Mouse (Mus musculus): ENCODE results near the gene Ndufs1. TPM values are rescaled to one million over a fixed set of nuclear protein-coding genes. Genes with fewer than 3 reads are reported as not detected.

Gene Ndufs1
- 115 and 142 TPM in 2 replicates for total RNA-seq (2017)

DNA sequence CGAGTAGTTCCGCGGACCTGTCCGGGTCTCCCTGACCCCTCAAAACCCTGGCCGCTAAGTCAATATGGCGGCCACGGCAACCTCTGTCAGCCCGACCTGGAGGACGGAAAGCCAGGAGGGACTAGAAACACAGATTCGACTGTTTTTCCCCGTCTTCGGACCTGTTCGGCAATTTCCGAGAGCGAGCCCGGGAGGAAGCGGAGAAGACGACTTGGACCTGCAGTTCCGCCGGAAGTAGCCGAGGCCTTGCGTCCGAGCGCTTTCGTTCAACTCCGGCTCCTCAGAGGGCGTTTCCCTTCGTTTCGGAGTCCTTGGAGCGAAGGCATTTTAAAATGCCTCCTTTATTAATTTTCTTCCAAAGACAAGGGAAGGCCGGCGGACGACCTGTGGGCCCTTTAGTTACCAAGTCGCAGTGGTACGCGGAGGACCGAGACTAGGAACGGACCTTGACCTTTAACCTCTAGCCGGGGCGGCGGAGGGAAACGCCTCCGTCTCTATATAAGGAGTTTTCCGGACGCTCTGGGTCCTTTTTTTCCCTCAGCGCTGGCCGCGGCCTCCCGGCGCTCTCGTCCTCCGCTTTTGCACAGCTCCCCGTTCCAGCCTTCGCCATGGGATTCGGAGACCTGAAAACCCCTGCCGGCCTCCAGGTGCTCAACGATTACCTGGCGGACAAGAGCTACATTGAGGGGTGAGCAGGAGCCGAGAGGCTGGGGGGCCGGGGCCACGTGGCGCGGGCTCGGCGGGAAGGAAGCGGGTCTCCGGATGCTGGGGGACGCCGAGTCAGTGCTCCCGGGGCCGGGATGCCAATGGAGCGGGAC, at the start of gene Ndufs1, which contains the start of gene Eef1b2:
TSS of gene Ndufs1 (minus strand) at position 230 of the 818 bp plus-strand sequence.
TSS of gene Eef1b2 (plus strand) at position 222 of the 818 bp plus-strand sequence.
- ATAC-seq (replicated peaks in 1 of 2; ENCODE audit: insufficient read depth in 1 of 2, low FRiP score in 2 of 2, low TSS enrichment in 1 of 2, low read depth in 1 of 2, poor library complexity in 2 of 2, severe bottlenecking in 2 of 2), result peak; percentile 84 to 92

DNA sequence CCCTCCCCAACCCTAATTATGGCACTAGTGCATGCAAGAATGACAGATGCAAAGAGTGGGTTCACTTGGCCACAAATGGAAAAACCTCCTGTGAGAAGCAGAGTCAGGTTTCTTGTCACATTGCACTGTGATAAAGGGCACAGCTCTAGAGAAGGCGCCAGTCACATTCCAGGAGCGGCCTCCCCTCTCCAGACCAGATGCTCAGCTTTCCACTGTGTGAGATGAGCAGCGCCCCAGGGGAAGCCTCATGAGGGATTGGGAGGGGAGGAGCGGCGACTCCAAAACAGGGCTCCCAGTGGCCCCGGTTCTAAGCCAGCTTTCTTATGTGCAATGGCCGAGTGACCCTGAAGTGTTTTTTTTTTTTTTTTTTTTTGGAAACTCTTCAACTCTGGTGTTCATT, 49.3 kb upstream of the Ndufs1 start:
- no peak for ATAC-seq (replicated peaks in 1 of 2; ENCODE audit: insufficient read depth in 1 of 2, low FRiP score in 2 of 2, low TSS enrichment in 1 of 2, low read depth in 1 of 2, poor library complexity in 2 of 2, severe bottlenecking in 2 of 2)

DNA sequence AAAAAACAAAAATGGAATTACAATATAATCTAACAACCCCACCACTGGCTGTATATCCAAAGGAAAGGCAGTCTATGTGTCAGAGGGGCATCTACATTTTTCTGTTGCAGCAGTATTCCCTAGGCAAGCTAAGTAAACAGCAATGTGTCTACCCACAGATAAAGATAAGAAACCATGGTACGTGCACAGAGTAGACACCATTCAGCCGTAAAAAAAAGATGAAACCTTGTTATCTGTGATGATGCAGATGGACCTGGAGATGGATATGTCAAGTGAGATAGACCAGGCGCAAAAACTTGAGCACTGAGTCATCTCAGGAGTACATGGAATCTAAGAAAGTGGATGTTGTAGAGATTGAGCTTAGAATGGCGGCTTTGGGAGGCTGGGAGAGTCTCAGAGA, 48.4 kb upstream of the Ndufs1 start:
- no peak for ATAC-seq (replicated peaks in 1 of 2; ENCODE audit: insufficient read depth in 1 of 2, low FRiP score in 2 of 2, low TSS enrichment in 1 of 2, low read depth in 1 of 2, poor library complexity in 2 of 2, severe bottlenecking in 2 of 2)

DNA sequence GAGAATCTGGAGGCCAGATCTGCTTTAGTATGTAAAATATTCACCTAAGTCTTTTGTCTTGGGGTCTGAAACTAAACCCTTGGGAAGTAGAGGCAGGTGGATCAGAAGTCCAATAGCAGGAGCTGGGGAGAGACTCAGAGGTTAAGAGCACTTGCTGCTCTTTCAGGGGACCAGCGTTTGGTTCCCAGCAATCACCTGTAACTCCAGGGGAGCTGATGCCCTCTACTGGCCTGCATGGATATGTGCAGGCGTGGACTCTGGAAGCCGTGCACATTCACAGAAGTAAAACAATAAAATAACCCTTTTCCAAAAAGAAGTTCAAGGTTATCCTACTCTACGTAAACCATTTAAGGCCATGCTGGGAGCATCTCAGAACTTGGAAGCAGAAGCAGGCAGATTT, 42.6 kb upstream of the Ndufs1 start:
- no peak for ATAC-seq (replicated peaks in 1 of 2; ENCODE audit: insufficient read depth in 1 of 2, low FRiP score in 2 of 2, low TSS enrichment in 1 of 2, low read depth in 1 of 2, poor library complexity in 2 of 2, severe bottlenecking in 2 of 2)

DNA sequence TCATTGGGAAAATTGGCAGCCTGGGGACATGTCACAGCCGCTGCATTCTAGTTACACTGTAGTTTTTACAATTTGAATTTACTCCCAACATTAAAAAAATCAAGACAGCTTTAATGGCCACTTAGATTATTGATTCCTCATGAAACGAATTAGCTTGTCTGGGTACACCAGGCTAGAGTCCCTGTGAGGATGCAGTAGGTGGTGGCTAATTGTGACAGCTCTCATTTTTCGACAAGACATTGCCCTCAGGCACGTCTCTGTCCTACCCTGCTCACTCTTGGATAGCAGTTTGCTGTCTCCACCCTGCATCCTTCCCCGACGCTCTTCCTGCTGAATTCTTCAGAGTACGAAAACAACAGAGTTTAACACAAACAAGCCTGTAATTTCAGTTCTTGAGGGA, 38.0 kb upstream of the Ndufs1 start:
- ATAC-seq (replicated peaks in 1 of 2; ENCODE audit: insufficient read depth in 1 of 2, low FRiP score in 2 of 2, low TSS enrichment in 1 of 2, low read depth in 1 of 2, poor library complexity in 2 of 2, severe bottlenecking in 2 of 2), result no peak

DNA sequence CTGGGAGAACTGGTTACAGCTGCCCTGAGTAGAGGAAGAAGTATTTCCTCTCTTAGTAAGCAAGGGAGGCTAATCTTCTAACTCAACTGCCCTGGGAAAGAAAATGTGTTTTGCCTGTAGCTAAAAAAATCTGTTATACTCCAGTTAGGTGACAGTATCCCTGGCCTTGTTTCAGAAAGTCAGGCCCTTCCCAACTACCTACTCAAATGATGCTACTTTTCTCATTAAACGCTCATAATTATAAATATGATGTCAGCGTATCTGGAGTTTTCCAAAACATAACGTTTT, 37.6 kb upstream of the Ndufs1 start, which contains the start of gene Gpr1:
TSS of gene Gpr1 (minus strand) at position 273 of the 288 bp plus-strand sequence.
- ATAC-seq (replicated peaks in 1 of 2; ENCODE audit: insufficient read depth in 1 of 2, low FRiP score in 2 of 2, low TSS enrichment in 1 of 2, low read depth in 1 of 2, poor library complexity in 2 of 2, severe bottlenecking in 2 of 2), result no peak

DNA sequence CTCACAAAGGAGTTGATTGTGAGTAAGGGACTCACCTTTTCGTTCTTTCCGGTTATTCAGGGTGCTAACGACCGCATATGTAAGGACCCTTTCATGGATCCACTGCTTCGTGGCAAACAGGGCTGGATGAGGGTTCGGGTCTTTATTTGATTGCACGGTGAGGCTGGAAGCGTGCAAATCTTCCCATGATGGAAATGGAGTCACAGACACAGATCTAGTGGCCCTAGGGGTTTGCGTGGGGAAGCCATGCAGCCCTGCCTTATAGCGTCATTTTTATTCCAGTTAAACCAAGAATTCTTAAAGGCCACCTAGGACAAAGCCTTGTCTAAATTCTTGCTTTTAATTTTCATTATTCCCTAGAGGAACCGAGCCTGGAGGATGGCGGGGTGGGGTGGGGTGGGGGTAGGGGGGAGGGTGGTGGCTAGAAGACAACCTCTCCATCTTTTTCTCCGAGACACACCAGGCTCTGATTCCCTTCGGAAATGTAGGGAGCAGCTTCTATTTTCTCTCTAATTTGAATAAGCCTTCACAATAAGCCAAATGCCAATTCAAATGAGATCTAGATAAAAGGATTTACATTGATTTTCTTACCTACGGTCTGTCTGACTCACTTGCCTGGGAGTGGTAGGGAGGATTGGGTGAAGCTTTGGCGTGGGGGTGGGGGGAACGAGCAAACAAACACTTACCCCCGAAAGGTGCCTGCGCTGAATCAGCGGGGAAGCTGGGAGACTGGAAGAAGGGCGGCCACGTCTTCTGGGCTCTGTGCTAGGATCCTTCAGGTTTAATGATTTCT, 37.0 kb upstream of the Ndufs1 start:
- no peak for ATAC-seq (replicated peaks in 1 of 2; ENCODE audit: insufficient read depth in 1 of 2, low FRiP score in 2 of 2, low TSS enrichment in 1 of 2, low read depth in 1 of 2, poor library complexity in 2 of 2, severe bottlenecking in 2 of 2)

DNA sequence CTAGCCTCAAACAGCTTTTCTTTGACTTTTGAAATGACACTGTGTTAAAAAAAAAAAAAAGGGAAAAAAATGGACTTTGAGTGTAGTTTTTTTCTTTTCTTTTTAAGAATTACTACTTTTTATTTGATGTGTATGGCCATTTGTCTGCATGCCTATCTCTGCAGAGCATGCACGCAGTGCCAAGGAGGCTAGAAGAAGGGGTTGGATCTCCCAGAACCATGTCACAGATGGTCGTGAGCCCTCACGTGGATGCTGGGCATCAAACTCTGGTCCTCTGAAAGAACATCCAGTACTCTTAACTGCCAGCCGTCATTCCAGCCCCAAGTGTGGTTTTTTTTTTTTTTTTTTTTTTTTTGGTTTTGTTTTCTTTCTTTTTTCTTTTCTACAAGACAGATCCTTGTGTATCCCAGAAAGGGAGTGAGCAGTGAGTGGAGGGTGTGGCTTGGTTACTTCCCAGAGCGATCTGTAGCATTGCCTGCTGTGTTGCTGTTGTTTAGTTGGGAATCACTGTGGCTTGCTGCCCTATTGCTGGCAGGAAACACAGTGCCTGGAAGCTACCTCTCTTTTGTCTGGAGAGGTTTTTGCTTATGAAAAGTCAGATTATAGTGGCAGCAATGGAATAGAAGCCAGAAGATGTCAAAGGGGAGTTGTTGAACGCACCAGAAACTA, 33.4 kb upstream of the Ndufs1 start:
- no peak for ATAC-seq (replicated peaks in 1 of 2; ENCODE audit: insufficient read depth in 1 of 2, low FRiP score in 2 of 2, low TSS enrichment in 1 of 2, low read depth in 1 of 2, poor library complexity in 2 of 2, severe bottlenecking in 2 of 2)

DNA sequence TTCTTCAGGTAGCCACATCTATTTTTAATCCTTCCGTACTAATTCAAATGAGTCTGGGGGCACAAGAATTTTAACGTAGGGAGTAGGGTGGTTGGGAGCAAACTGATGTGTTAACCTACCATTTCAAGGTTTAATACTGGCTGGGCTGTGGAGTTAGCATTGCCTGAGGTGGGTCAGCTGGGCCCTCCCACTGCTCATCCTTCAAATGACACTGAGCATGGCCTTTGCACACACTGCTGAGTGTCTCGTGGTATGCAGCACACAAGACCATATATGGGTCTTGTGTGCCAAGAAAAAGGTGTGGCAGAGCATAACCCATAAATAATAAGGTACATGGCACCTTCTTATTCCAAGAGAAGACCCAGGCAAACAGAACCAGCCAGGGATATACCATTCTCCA, 31.0 kb upstream of the Ndufs1 start:
- no peak for ATAC-seq (replicated peaks in 1 of 2; ENCODE audit: insufficient read depth in 1 of 2, low FRiP score in 2 of 2, low TSS enrichment in 1 of 2, low read depth in 1 of 2, poor library complexity in 2 of 2, severe bottlenecking in 2 of 2)

DNA sequence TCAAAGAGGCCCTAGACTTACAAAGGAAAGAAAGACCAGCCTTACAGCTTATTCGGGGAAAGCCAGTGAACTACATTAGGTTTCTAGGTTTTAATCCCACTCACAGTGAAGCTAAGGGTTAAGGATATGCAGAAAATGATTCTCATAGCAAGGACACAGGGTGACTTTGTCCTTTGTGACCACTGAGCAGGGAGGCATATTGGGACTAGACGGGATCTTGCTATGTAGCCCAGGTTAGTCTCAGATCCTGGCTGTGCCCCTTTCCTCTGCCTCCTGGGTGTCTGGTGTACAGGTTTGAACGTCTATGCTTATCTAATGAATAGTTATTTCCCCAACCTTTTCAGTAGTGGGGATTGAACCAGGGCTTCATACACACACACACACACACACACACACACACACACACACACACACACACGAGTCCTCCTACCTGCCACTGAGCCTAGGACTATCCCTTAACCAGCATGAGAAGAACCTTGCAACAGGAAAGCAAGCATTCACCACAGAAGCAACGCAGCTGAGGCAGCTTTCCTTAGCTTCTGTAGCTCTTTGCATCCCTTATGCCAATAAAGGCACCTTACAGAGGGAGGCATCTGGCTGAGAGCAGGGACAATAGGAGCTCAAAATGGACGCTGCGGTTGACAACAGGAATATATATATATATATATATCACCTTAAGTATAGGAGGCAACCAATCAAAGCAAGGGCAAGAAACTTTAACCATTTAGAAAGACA, 28.2 kb upstream of the Ndufs1 start:
- ATAC-seq (replicated peaks in 1 of 2; ENCODE audit: insufficient read depth in 1 of 2, low FRiP score in 2 of 2, low TSS enrichment in 1 of 2, low read depth in 1 of 2, poor library complexity in 2 of 2, severe bottlenecking in 2 of 2), result no peak

DNA sequence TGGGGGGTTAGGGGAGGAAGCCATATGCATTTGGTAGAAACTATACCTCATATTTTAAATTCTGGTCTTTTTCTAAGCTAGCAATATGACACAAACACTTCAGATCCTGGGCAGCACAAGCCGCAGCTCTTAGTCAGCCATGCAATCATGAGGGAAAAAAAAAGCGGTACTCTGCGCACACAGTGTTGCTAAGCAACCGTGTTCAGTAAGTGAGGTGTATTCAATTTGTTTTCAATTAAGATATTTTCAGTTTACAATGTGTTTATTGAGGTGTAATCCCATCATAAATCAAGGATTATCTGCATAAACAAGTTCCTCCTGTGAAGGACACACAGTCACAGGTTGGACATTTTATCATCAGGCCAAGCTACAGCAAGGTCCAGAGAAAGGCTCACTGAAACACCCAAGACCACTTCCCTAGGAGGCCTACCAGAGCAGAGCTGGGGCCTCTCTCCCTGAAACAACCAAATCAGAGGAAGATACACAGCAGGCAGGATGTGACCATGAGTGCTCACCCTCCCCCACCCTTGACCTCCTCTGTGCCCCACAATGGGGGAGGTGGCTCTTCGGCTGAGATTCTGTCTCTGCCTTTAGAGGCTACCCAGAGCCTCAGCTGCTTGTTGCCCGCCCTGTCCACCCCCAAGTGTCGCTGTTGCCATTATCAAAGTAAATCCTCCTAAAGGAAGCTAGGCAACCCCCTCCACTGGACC, 27.5 kb upstream of the Ndufs1 start:
- ATAC-seq (replicated peaks in 1 of 2; ENCODE audit: insufficient read depth in 1 of 2, low FRiP score in 2 of 2, low TSS enrichment in 1 of 2, low read depth in 1 of 2, poor library complexity in 2 of 2, severe bottlenecking in 2 of 2), result no peak

DNA sequence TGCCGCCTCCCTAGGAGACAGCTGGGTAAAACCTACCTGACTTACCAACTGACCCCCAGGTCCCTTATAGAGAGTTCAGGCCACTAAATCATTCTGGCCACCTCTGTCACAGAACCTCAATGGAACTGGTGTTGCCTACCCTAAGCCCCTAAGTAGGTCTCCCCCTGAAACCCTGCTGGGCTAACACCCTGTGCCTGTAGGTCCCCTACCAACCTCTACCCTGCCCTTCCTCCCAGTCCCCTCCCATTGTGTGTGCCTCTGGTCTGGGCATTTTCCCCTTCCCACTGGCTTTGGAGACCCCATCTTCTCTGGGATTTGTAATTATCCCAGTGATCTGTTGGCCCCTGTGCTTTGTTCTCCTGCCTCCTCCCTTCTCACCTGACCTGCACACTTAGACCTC, 26.8 kb upstream of the Ndufs1 start:
- no peak for ATAC-seq (replicated peaks in 1 of 2; ENCODE audit: insufficient read depth in 1 of 2, low FRiP score in 2 of 2, low TSS enrichment in 1 of 2, low read depth in 1 of 2, poor library complexity in 2 of 2, severe bottlenecking in 2 of 2)

DNA sequence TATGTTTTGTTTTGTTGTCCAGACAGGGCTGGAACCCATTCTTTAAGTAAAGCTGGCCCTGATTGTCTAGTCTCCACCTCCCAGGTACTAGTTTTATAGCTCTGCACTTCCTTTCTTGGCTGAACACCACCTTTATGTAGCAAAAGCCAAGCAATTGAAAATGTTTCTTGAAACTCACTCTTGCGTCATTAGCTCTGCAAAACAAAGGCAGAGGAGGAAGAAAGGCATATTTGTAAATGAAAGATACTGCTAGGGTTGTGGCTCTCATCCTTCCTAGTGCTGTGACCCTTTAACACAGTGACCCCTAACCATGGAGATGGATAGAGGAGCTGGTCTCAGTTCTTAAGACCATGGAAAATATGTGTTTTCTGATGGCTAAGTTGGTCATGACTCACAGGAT, 25.0 kb upstream of the Ndufs1 start:
- no peak for ATAC-seq (replicated peaks in 1 of 2; ENCODE audit: insufficient read depth in 1 of 2, low FRiP score in 2 of 2, low TSS enrichment in 1 of 2, low read depth in 1 of 2, poor library complexity in 2 of 2, severe bottlenecking in 2 of 2)

DNA sequence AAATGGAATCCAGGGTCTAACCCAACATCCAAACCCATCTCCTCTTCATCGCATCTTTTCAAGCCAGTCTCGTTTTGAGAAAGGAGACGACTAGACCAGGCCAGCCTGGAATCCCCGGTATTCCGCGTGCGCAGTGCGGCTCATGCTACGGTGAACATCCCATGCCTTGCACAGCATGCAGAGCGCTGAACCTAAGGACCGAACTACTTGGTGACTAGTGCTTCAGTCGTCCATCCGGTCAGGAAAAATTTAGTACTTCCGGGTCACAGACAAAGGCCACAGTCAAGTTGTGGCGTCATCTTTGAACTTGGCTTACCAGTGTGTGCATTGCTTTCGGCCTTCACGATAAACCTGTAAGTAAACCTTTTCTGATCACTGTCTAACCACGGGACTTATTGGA, 23.7 kb upstream of the Ndufs1 start:
- ATAC-seq (replicated peaks in 1 of 2; ENCODE audit: insufficient read depth in 1 of 2, low FRiP score in 2 of 2, low TSS enrichment in 1 of 2, low read depth in 1 of 2, poor library complexity in 2 of 2, severe bottlenecking in 2 of 2), result no peak

DNA sequence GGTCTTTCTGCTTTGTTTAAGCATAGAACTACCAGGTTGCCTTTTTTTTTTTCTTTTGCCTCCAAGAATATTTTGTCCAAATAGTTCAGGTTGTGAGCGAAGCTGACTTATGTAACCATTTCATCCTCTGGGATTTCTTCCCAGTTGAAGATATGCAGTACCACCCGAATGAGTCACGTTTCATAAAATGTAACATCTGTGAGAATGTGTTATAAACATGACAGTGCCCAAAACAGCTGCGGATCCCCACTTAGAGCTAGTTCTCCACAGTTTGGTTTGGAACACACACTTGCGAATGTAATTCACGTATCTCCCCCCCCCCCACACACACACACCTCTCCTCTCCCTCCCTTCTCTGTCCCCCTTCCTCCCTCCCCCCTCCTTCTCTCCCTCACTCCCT, 22.8 kb upstream of the Ndufs1 start:
- ATAC-seq (replicated peaks in 1 of 2; ENCODE audit: insufficient read depth in 1 of 2, low FRiP score in 2 of 2, low TSS enrichment in 1 of 2, low read depth in 1 of 2, poor library complexity in 2 of 2, severe bottlenecking in 2 of 2), result no peak

DNA sequence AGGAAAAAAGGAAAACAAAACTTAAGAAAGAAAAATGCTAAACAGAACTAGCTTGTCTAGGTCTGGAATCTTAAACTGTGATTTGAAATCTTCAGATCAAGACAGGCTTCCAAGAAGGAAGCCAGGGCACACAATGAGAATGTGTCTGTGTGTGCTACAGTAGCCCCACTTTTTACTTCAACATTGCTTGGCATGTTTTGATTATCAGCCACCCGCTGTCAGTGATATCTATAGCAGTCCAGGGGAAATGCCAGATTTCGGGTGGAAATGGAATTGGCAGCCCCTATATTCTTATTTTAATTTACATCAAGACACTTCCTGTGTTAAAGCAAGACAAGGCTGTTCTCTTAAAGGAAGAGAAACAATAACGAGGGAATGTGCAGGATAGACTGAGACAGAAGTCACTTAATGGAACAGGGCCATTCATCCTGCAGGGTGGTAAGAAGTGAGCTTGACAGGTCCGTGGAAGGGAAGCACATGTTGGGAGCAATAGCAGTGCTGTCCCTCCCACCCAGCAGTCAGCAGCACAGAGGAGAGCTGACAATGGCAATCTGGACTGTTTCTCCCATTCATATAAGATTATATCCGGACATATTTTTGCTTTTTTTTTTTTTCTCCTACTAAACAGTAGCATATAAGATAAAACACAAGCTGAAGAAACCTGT, 19.3 kb upstream of the Ndufs1 start:
- ATAC-seq (replicated peaks in 1 of 2; ENCODE audit: insufficient read depth in 1 of 2, low FRiP score in 2 of 2, low TSS enrichment in 1 of 2, low read depth in 1 of 2, poor library complexity in 2 of 2, severe bottlenecking in 2 of 2), result no peak

Data from hematopoietic stem cell, adult 5-6 weeks (primary cell).